Mouse (Mus musculus) granulocyte monocyte progenitor cell, adult 5-6 weeks (primary cell): ENCODE data around the gene Rhobtb1. TPM values are rescaled to one million over a fixed set of nuclear protein-coding genes. Genes with fewer than 3 reads are reported as not detected.

Experiments used
- total RNA-seq, 2 experiments: library from RNA; stranded (forward) in 1 of 2; stranded (reverse) in 1 of 2; fragments of 200-712, 200-1000 nt in 1 of 2; fragments of >200 nt in 1 of 2; fragmentation: Nextera tagmentation in 1 of 2; gene quantifications; 2 replicates each; pipeline ENCODE4 v1.2.3; 2014 to 2017

Rhobtb1 gene
- total RNA-seq, 2 experiments from 2014 or later: 1.8 to 2.1 TPM

Other genes with a start within 250 kb of the Rhobtb1 start
- gene A930033H14Rik, start 61.7 kb downstream of the Rhobtb1 start, total RNA-seq (2014; fragmentation: Nextera tagmentation): 2.6 and 4.3 TPM in 2 replicates
- gene A930033H14Rik, start 61.7 kb downstream of the Rhobtb1 start, total RNA-seq (2017): 1.2 and 1.5 TPM in 2 replicates
- gene Cdk1, start 201.5 kb downstream of the Rhobtb1 start, total RNA-seq (2014; fragmentation: Nextera tagmentation): 82.5 and 104 TPM in 2 replicates
- gene Cdk1, start 201.5 kb downstream of the Rhobtb1 start, total RNA-seq (2017): 302 and 371 TPM in 2 replicates
- gene Ank3, start 247.3 kb downstream of the Rhobtb1 start, total RNA-seq (2014; fragmentation: Nextera tagmentation): not detected in 2 replicates
- gene Ank3, start 247.3 kb downstream of the Rhobtb1 start, total RNA-seq (2017): 0.05 and 0.39 TPM in 2 replicates